Mouse (Mus musculus): Measurements from ENCODE around the gene Vmn1r4. TPM values are rescaled to one million over a fixed set of nuclear protein-coding genes. Genes with fewer than 3 reads are reported as not detected.
A peak's percentile ranks its signal among the peaks of the same experiment; 100 is the strongest.

The Vmn1r4 gene
- total and polyA plus RNA-seq, 3 experiments: 0.21 to 0.27 TPM; not detected in 1

DNA sequence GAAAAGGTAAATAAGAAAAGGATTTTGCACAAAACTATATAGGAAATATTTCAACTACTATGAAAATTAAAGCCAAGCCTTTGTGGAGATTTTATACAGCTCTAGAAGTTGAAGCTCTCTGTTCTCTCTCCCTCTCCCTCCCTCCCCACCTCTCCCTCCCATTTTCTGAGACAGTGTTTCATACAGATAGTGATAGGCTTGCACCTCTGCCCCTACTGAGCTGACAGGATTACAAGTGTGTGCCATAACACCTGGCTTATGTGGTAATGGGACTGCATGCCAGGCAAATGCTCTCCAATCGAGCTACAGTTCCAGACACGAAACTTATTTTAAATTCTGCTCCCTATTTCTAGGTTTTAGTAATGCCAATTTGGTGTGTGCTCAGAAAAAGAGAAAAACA is 12.9 kb upstream of the Vmn1r4 start (continued):
- TF ChIP-seq GATA1 (IDR thresholded peaks at IDR 0.05; ENCODE audit: low read depth, low read length) (0 out of 2 replicates have a peak, but pooled peaks have one; percentile 36), USF2 (IDR thresholded peaks at IDR 0.05; ENCODE audit: borderline replicate concordance in 1 of 2, insufficient read depth in 1 of 2, low read depth in 1 of 2, low read length in 2 of 2) (no peak), TAL1 (IDR thresholded peaks at IDR 0.05; ENCODE audit: low read length) (peak; percentile 63)

- Histone ChIP-seq H3K9me3 (replicated peaks; ENCODE audit: insufficient read depth, low read length) (no peaks in the 10 kb centered on the region), H3K4me3 (ENCODE audit: control insufficient read depth in 1 of 2, insufficient read depth in 1 of 2, low read depth in 2 of 2, low read length in 2 of 2) (no peak overlapping the region), H3K9ac (ENCODE audit: control insufficient read depth, low read depth, low read length, poor library complexity, severe bottlenecking) (no peak overlapping the region), H3K27ac (ENCODE audit: control insufficient read depth, low read depth, low read length) (peak overlapping the region; percentile 86), H3K4me1 (ENCODE audit: control insufficient read depth in 1 of 2, insufficient read depth in 2 of 2, low read length in 2 of 2) (peaks cover 38 to 51% of the 10 kb centered on the region in 2 experiments), H3K79me2 (ENCODE audit: control insufficient read depth, insufficient read depth, low read length, poor library complexity) (peaks cover 69% of the 10 kb centered on the region), H3K27me3 (ENCODE audit: control insufficient read depth in 1 of 2, insufficient read depth in 2 of 2, low read length in 2 of 2) (no peaks in the 10 kb centered on the region), H3K36me3 (ENCODE audit: control insufficient read depth in 1 of 2, insufficient read depth in 2 of 2, low read length in 2 of 2) (peaks cover 0 to 69% of the 10 kb centered on the region in 2 experiments; a peak in 2 of 4 replicates)
- DNase-seq (ENCODE audit: low read depth, low spot score): no peak
- no peak for TF ChIP-seq CHD2 (IDR thresholded peaks at IDR 0.05; ENCODE audit: low read length)
- 0 out of 2 replicates have a peak, but pooled peaks have one; percentile 24 for TF ChIP-seq CHD1 (IDR thresholded peaks at IDR 0.05; ENCODE audit: low read depth, low read length)
- TF ChIP-seq ELF1 (IDR thresholded peaks at IDR 0.05; ENCODE audit: low read depth, low read length): no peak
- TF ChIP-seq RAD21 (IDR thresholded peaks at IDR 0.05; ENCODE audit: low read depth, low read length): no peak
- peak; percentile 91 to 94 for TF ChIP-seq EP300 (IDR thresholded peaks at IDR 0.05; ENCODE audit: low read depth in 1 of 2, low read length in 2 of 2)
- no peak for TF ChIP-seq KAT2A (conservative IDR thresholded peaks at IDR 0.05; ENCODE audit: low read depth, low read length)
- TF ChIP-seq NRF1 (IDR thresholded peaks at IDR 0.05; ENCODE audit: insufficient read depth, low read depth, low read length, poor library complexity, severe bottlenecking): no peak
- no peak for TF ChIP-seq USF2 (IDR thresholded peaks at IDR 0.05; ENCODE audit: borderline replicate concordance in 1 of 2, insufficient read depth in 1 of 2, low read depth in 1 of 2, low read length in 2 of 2)
- TF ChIP-seq ZNF384 (IDR thresholded peaks at IDR 0.05; ENCODE audit: low read depth, low read length): peak; percentile 88
- no peak for TF ChIP-seq ZC3H11A (IDR thresholded peaks at IDR 0.05; ENCODE audit: low read depth, low read length)
- peak; percentile 52; the same call in 1 of the 2 replicates for TF ChIP-seq BHLHE40 (IDR thresholded peaks at IDR 0.05; ENCODE audit: borderline replicate concordance, low read depth, low read length)
- no peak for TF ChIP-seq CTCF (IDR thresholded peaks at IDR 0.05 in 2 of 3, conservative IDR thresholded peaks at IDR 0.05 in 1 of 3; ENCODE audit: control insufficient read depth in 1 of 3, insufficient read depth in 1 of 3, low read depth in 2 of 3, low read length in 3 of 3, poor library complexity in 1 of 3, severe bottlenecking in 1 of 3)
- no peak for TF ChIP-seq POLR2AphosphoS5 (IDR thresholded peaks at IDR 0.05; ENCODE audit: borderline replicate concordance, low read depth, low read length)
- TF ChIP-seq POLR2A (IDR thresholded peaks at IDR 0.05; ENCODE audit: control insufficient read depth in 1 of 2, insufficient read depth in 1 of 2, low read depth in 1 of 2, low read length in 2 of 2, poor library complexity in 1 of 2): no peak
- no peak for TF ChIP-seq HCFC1 (IDR thresholded peaks at IDR 0.05; ENCODE audit: low read depth, low read length)
- TF ChIP-seq MYB (IDR thresholded peaks at IDR 0.05; ENCODE audit: low read depth, low read length): no peak
- peak; percentile 83 for TF ChIP-seq RCOR1 (IDR thresholded peaks at IDR 0.05; ENCODE audit: low read depth, low read length)
- TF ChIP-seq MAX (IDR thresholded peaks at IDR 0.05; ENCODE audit: low read length): no peak
- TF ChIP-seq USF1 (IDR thresholded peaks at IDR 0.05; ENCODE audit: low read depth, low read length): no peak
- TF ChIP-seq POLR2AphosphoS2 (IDR thresholded peaks at IDR 0.05; ENCODE audit: low read length): no peak
- TF ChIP-seq MAFK (IDR thresholded peaks at IDR 0.05; ENCODE audit: borderline replicate concordance, low read depth, low read length): no peak
- TF ChIP-seq MEF2A (IDR thresholded peaks at IDR 0.05; ENCODE audit: extremely low read depth, insufficient replicate concordance, low read depth, low read length, poor library complexity, severe bottlenecking): peak; percentile 83; the same call in 1 of the 2 replicates
- TF ChIP-seq GATA1 (IDR thresholded peaks at IDR 0.05; ENCODE audit: low read depth, low read length): peak; percentile 92
- TF ChIP-seq NELFE (IDR thresholded peaks at IDR 0.05; ENCODE audit: low read depth, low read length): no peak
- peak; percentile 72 for TF ChIP-seq SIN3A (IDR thresholded peaks at IDR 0.05; ENCODE audit: low read length)
- TF ChIP-seq ZMIZ1 (IDR thresholded peaks at IDR 0.05; ENCODE audit: low read depth, low read length): no peak
- no peak for TF ChIP-seq ZKSCAN1 (IDR thresholded peaks at IDR 0.05; ENCODE audit: low read depth, low read length)
- TF ChIP-seq GABPA (IDR thresholded peaks at IDR 0.05; ENCODE audit: low read depth, low read length): no peak
- TF ChIP-seq E2F4 (IDR thresholded peaks at IDR 0.05; ENCODE audit: borderline replicate concordance, low read depth, low read length): no peak
- TF ChIP-seq JUND (IDR thresholded peaks at IDR 0.05; ENCODE audit: low read depth, low read length): no peak
- TF ChIP-seq MYC (IDR thresholded peaks at IDR 0.05; ENCODE audit: low read depth, low read length): no peak
- TF ChIP-seq TCF12 (IDR thresholded peaks at IDR 0.05; ENCODE audit: low read depth, low read length): peak; percentile 95
Measured at GRCm38 (mm10) chr6:56913092-56913858, 10.5 kb upstream of the Vmn1r4 start.
